Mouse (Mus musculus): ENCODE data around the gene Ifngr2. TPM values are rescaled to one million over a fixed set of nuclear protein-coding genes. Genes with fewer than 3 reads are reported as not detected.

Gene Ifngr2
- polyA plus RNA-seq, 1 experiment from 2014 or later = 31.3 TPM

DNA sequence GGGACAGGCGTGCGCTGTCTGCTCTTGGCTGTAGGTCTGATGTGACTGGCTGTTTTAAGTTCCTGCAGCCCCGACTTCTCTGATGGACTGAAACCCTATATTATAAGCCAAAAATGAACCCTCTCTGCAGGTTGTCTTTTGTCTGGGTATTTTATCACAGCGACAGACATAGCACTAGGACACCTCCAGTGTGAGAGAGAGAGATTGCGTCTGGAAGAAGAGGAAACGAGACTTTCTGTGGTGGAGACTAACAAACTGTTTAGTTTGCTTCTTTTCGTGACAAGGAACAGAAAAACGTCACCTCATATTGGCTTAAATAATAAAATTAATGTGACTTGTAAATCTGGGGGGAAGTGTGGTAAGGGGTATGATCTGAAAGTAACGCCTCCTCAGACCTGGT lies 54.8 kb downstream of the Ifngr2 start:
- no peak for ATAC-seq
- H3K27me3 ChIP-seq = no peaks in the 10 kb centered on the region
- DNase-seq (ENCODE audit: low read depth, low spot score) = no peak
- no peak for TF ChIP-seq CTCF (IDR thresholded peaks at IDR 0.05)
- POLR2A ChIA-PET = no interaction called here
- CTCF ChIA-PET = no interaction called here
- in situ Hi-C loops (cut with MboI; ENCODE audit: low pct_unique_long_range_greater_than_20kb) = no loop called here

DNA sequence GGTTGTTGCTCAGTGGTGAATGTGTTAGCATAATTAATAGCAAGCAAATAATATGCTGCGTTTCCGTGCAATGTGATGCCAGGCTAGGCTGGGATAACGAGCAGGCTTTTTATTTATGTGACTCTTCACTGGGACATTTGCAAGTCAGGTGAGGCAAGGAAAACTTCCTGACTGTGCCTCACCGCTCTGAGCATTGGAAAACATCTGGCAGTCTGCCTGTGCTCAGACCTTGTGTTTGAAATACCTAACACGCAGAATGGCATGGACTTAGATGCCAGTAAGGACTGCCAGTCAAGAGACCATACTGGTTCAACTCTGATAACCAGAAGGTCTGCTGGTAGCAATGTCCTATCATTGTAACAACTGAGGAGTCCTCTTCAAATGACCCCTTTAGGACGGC lies 58.3 kb downstream of the Ifngr2 start:
- DNase-seq (ENCODE audit: low read depth, low spot score) = no peak
- TF ChIP-seq CTCF (IDR thresholded peaks at IDR 0.05) = no peak
- H3K27me3 ChIP-seq = no peaks in the 10 kb centered on the region
- POLR2A ChIA-PET = no interaction called here
- in situ Hi-C loops (cut with MboI; ENCODE audit: low pct_unique_long_range_greater_than_20kb) = no loop called here
- no peak for ATAC-seq
- CTCF ChIA-PET = interaction anchor here (1.0 kb wide), 1 partner anchor 12 kb away, joined by 3 read pairs; no protein-coding TSS in a partner anchor

DNA sequence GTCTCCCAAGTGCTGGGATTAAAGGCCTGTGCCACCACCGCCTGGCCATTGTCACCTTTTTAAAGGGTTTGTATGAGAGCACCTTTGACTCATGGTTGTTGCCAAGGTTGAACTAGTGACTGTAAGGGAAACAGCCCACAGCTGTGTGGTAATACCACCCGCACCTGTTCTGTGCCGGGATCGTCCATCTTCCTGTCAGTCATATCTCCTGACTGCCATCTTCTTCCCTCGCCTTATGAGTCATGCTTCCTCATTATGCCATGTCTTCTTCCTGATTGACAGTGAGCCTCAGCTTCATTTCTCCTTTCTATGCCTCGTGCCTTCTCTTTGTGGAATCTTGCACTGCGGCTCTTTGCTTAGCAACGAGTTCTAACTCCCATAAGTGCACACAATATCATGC lies 60.1 kb downstream of the Ifngr2 start:
- POLR2A ChIA-PET = no interaction called here
- H3K27me3 ChIP-seq = no peaks in the 10 kb centered on the region
- DNase-seq (ENCODE audit: low read depth, low spot score) = no peak
- ATAC-seq = no peak
- CTCF ChIA-PET = no interaction called here
- in situ Hi-C loops (cut with MboI; ENCODE audit: low pct_unique_long_range_greater_than_20kb) = no loop called here
- TF ChIP-seq CTCF (IDR thresholded peaks at IDR 0.05) = no peak

GRCm38 (mm10) chr16:91609501-91610245 lies 62.8 kb downstream of the Ifngr2 start:
- no peaks in the 10 kb centered on the region for H3K27me3 ChIP-seq
- no peak for TF ChIP-seq CTCF (IDR thresholded peaks at IDR 0.05)
- POLR2A ChIA-PET = no interaction called here
- DNase-seq (ENCODE audit: low read depth, low spot score) = no peak
- CTCF ChIA-PET = no interaction called here
- no peak for ATAC-seq
- in situ Hi-C loops (cut with MboI; ENCODE audit: low pct_unique_long_range_greater_than_20kb) = no loop called here

GRCm38 (mm10) chr16:91611248-91611647 lies 64.4 kb downstream of the Ifngr2 start:
- ATAC-seq = no peak
- ChIA-PET POLR2A (no interaction called here), CTCF (no interaction called here)
- H3K27me3 ChIP-seq = no peaks in the 10 kb centered on the region
- in situ Hi-C loops (cut with MboI; ENCODE audit: low pct_unique_long_range_greater_than_20kb) = no loop called here
- no peak for TF ChIP-seq CTCF (IDR thresholded peaks at IDR 0.05)
- DNase-seq (ENCODE audit: low read depth, low spot score) = no peak

- in situ Hi-C loops (cut with MboI; ENCODE audit: low pct_unique_long_range_greater_than_20kb) = no loop called here
- no peak for DNase-seq (ENCODE audit: low read depth, low spot score)
- no peak for ATAC-seq
- H3K27me3 ChIP-seq = no peaks in the 10 kb centered on the region
- TF ChIP-seq CTCF (IDR thresholded peaks at IDR 0.05) = no peak
- CTCF ChIA-PET = interaction anchor here (1.7 kb wide), 1 partner anchor 15 kb away, joined by 4 read pairs; the partner anchor contains the start of gene Tmem50b
- POLR2A ChIA-PET = no interaction called here
These were observed 65.7 kb downstream of the Ifngr2 start for GRCm38 (mm10) chr16:91612525-91612924.

DNA sequence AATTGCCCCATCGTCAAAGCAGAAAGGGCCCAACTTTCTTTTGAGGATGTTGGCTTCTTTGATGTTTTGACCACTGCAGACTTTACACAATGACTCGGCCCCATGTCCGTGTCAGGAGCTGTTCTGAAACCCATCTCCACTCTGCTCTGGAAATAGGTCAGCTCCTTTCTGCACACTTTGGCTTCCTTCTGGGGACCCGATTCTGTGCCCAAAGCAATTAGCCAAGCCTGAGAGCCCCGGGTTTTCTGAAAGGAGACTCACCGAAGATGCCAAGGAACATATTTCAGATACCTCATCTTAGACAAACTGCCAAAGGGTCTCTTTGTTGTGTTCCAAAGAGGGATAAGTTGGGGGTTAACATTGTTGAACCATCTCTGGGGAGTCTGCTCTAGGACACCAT lies 67.7 kb downstream of the Ifngr2 start:
- DNase-seq (ENCODE audit: low read depth, low spot score) (no peak), ATAC-seq (no peak)
- CTCF ChIA-PET = interaction anchor here (0.9 to 1.7 kb wide), 2 partner anchors 10 to 17 kb away, joined by 4 read pairs; partner anchors contain the start of gene Tmem50b
- POLR2A ChIA-PET = interaction anchor here (1.1 kb wide), 1 partner anchor 15 kb away, joined by 4 read pairs; no protein-coding TSS in a partner anchor
- H3K27me3 ChIP-seq = no peaks in the 10 kb centered on the region
- no peak for TF ChIP-seq CTCF (IDR thresholded peaks at IDR 0.05)
- in situ Hi-C loops (cut with MboI; ENCODE audit: low pct_unique_long_range_greater_than_20kb) = no loop called here

Other genes with a start within 250 kb of the Ifngr2 start
- gene Ifnar2, start 174.3 kb upstream of the Ifngr2 start, polyA plus RNA-seq (2021) = 97.8 TPM
- gene Gm21970, start 155.4 kb upstream of the Ifngr2 start, polyA plus RNA-seq (2021) = 3.8 TPM
- gene Il10rb, start 140.9 kb upstream of the Ifngr2 start, polyA plus RNA-seq (2021) = 50.0 TPM
- gene Ifnar1, start 61.8 kb upstream of the Ifngr2 start, polyA plus RNA-seq (2021) = 60.6 TPM
- 59.8 TPM for gene Tmem50b, start 50.7 kb downstream of the Ifngr2 start, polyA plus RNA-seq (2021)
- gene Dnajc28, start 72.0 kb downstream of the Ifngr2 start, polyA plus RNA-seq (2021) = 5.0 TPM
- 79.5 TPM for gene Gart, start 99.9 kb downstream of the Ifngr2 start, polyA plus RNA-seq (2021)
- gene Son, start 100.4 kb downstream of the Ifngr2 start, polyA plus RNA-seq (2021) = 151 TPM
- gene Donson, start 141.7 kb downstream of the Ifngr2 start, polyA plus RNA-seq (2021) = 11.7 TPM
- gene Cryzl1, start 181.9 kb downstream of the Ifngr2 start, polyA plus RNA-seq (2021) = 82.3 TPM
- gene Itsn1, start 182.2 kb downstream of the Ifngr2 start, polyA plus RNA-seq (2021) = 36.0 TPM